Mouse (Mus musculus) small intestine, adult 2 months (tissue): ENCODE results near the gene Nploc4.

Experiments
- CTCF ChIP-seq: fragments of 200-500 bp; IDR thresholded peaks from 2 replicates; pipeline ENCODE4 v1.5.1; 2012; ENCODE audit warnings: low read depth, mild to moderate bottlenecking, control low read depth, inconsistent platforms, low read length, moderate library complexity, mixed read lengths; ENCODE audit not compliant: insufficient replicate concordance, insufficient read length; ENCODE audit errors: extremely low read depth
- POLR2A ChIP-seq: fragments of 200-500 bp; IDR thresholded peaks from 2 replicates; pipeline ENCODE4 v1.6.1; 2012; ENCODE audit warnings: low read depth, mild to moderate bottlenecking, control low read depth, inconsistent platforms, low read length, moderate library complexity

DNA sequence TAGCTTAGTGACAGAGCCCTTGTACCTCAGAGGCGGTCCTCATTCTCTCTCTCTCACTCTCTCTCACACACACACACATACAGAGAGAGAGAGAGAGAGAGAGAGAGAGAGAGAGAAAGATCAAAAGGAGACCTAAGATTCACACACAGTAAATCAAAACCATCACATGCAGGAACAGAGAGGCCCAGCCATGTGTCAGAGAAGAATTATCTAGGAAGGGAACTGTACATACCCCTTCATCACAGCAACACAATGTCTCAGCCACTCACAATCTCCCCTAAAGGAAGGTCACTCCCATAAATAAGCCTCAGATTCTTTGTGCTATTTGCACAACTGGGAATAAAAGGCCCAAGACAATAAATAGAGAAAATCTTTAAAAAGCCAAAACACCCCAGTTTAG is 18.9 kb downstream of the Nploc4 start:
- TF ChIP-seq POLR2A (no peak), CTCF (no peak)
